Mouse (Mus musculus): ENCODE data around the gene Plcl2.
A peak's percentile ranks its signal among the peaks of the same experiment; 100 is the strongest.
"Not testable (repeated sequence)": the region's sequence is repeated elsewhere in the genome, so short reads cannot be mapped to it uniquely, and the experiment has no call there.

The Plcl2 gene

GRCm38 (mm10) chr17:50625584-50625983 is 116.4 kb downstream of the Plcl2 start:
- no peak for DNase-seq (ENCODE audit: low spot score)

GRCm38 (mm10) chr17:50627658-50628057 is 118.5 kb downstream of the Plcl2 start:
- no peak for DNase-seq (ENCODE audit: low spot score)

GRCm38 (mm10) chr17:50628716-50629115 is 119.5 kb downstream of the Plcl2 start:
- peak; percentile 58 for DNase-seq (ENCODE audit: low spot score)

GRCm38 (mm10) chr17:50630992-50631391 is 121.8 kb downstream of the Plcl2 start:
- not testable (repeated sequence) for DNase-seq (ENCODE audit: low spot score)

- DNase-seq (ENCODE audit: low spot score): no peak
Measured at GRCm38 (mm10) chr17:50634008-50634871, 125.0 kb downstream of the Plcl2 start.

GRCm38 (mm10) chr17:50635961-50636585 is 126.9 kb downstream of the Plcl2 start:
- no peak for DNase-seq (ENCODE audit: low spot score)

GRCm38 (mm10) chr17:50638791-50639190 is 129.6 kb downstream of the Plcl2 start:
- DNase-seq (ENCODE audit: low spot score): no peak

- DNase-seq (ENCODE audit: low spot score): no peak
Measured at GRCm38 (mm10) chr17:50641076-50641610, 131.9 kb downstream of the Plcl2 start.

- DNase-seq (ENCODE audit: low spot score): no peak
Measured at GRCm38 (mm10) chr17:50641879-50642278, 132.7 kb downstream of the Plcl2 start.

GRCm38 (mm10) chr17:50643356-50643755 is 134.2 kb downstream of the Plcl2 start:
- peak; percentile 61 for DNase-seq (ENCODE audit: low spot score)

- no peak for DNase-seq (ENCODE audit: low spot score)
Measured at GRCm38 (mm10) chr17:50643989-50644388, 134.8 kb downstream of the Plcl2 start.

GRCm38 (mm10) chr17:50648141-50648540 is 138.9 kb downstream of the Plcl2 start:
- not testable (repeated sequence) for DNase-seq (ENCODE audit: low spot score)

- no peak for DNase-seq (ENCODE audit: low spot score)
Measured at GRCm38 (mm10) chr17:50648757-50649419, 139.7 kb downstream of the Plcl2 start.

- no peak for DNase-seq (ENCODE audit: low spot score)
Measured at GRCm38 (mm10) chr17:50650535-50651223, 141.5 kb downstream of the Plcl2 start.

GRCm38 (mm10) chr17:50654741-50655415 is 145.7 kb downstream of the Plcl2 start:
- no peak for DNase-seq (ENCODE audit: low spot score)

GRCm38 (mm10) chr17:50655416-50655776 is 146.2 kb downstream of the Plcl2 start:
- DNase-seq (ENCODE audit: low spot score): no peak

- peak; percentile 93 for DNase-seq (ENCODE audit: low spot score)
Measured at GRCm38 (mm10) chr17:50657321-50657720, 148.1 kb downstream of the Plcl2 start.

GRCm38 (mm10) chr17:50658901-50659300 is 149.7 kb downstream of the Plcl2 start:
- no peak for DNase-seq (ENCODE audit: low spot score)

- no peak for DNase-seq (ENCODE audit: low spot score)
Measured at GRCm38 (mm10) chr17:50667596-50667995, 158.4 kb downstream of the Plcl2 start.

- no peak for DNase-seq (ENCODE audit: low spot score)
Measured at GRCm38 (mm10) chr17:50668681-50669208, 159.5 kb downstream of the Plcl2 start.

GRCm38 (mm10) chr17:50671416-50671815 is 162.2 kb downstream of the Plcl2 start:
- DNase-seq (ENCODE audit: low spot score): no peak
